Mouse (Mus musculus) heart, embryonic 14.5 days (tissue): ENCODE results near the gene Hspa5. TPM values are rescaled to one million over a fixed set of nuclear protein-coding genes. Genes with fewer than 3 reads are reported as not detected.

Experiments used
- ATAC-seq: fragments of 200-750 bp; cut with Nextera tagmentation; 2 replicates; pipeline ENCODE4 v1.8.0; 2017; ENCODE audit warnings: low read depth, moderate TSS enrichment; ENCODE audit not compliant: insufficient number of reproducible peaks, insufficient read depth, low FRiP score
- H3K27ac ChIP-seq, 2 experiments: fragments of 200-500 bp in 1 of 2; fragments of 300-500 bp in 1 of 2; sonication (generic) in 1 of 2; replicated peaks in 1 of 2; 2 replicates each; pipeline ENCODE4 v1.5.1; 2012 to 2014; ENCODE audit warnings: low read depth in 2 of 2, low read length in 2 of 2, control low read depth in 1 of 2, mild to moderate bottlenecking in 1 of 2, mixed read lengths in 1 of 2; ENCODE audit not compliant: control insufficient read depth in 1 of 2, insufficient read depth in 1 of 2
- H3K27me3 ChIP-seq: fragments of 300-500 bp; sonication (generic); 2 replicates; pipeline ENCODE4 v1.6.1; 2014; ENCODE audit warnings: mild to moderate bottlenecking, low read length, control low read depth; ENCODE audit not compliant: control insufficient read depth, insufficient read depth
- H3K36me3 ChIP-seq: fragments of 300-500 bp; sonication (generic); 2 replicates; pipeline ENCODE4 v1.6.1; 2014; ENCODE audit warnings: mild to moderate bottlenecking, control low read depth, low read length, mixed read lengths; ENCODE audit not compliant: control insufficient read depth, insufficient read depth
- H3K4me1 ChIP-seq, 2 experiments: fragments of 200-500 bp in 1 of 2; fragments of 300-500 bp in 1 of 2; sonication (generic) in 1 of 2; 2 replicates each; pipeline ENCODE4 v1.6.1; 2012 to 2014; ENCODE audit warnings: low read length in 2 of 2, control low read depth in 1 of 2, mixed read lengths in 1 of 2; ENCODE audit not compliant: control insufficient read depth in 2 of 2, insufficient read depth in 2 of 2
- H3K4me2 ChIP-seq: fragments of 300-500 bp; sonication (generic); 2 replicates; pipeline ENCODE4 v1.6.1; 2014; ENCODE audit warnings: mild to moderate bottlenecking, low read length
- H3K4me3 ChIP-seq, 2 experiments: fragments of 200-500 bp in 1 of 2; fragments of 300-500 bp in 1 of 2; sonication (generic) in 1 of 2; 2 replicates each; pipeline ENCODE4 v1.5.1; 2012 to 2014; ENCODE audit warnings: low read length in 2 of 2, mild to moderate bottlenecking in 2 of 2, control low read depth in 1 of 2, low read depth in 1 of 2, moderate library complexity in 1 of 2; ENCODE audit not compliant: control insufficient read depth in 1 of 2, insufficient read depth in 1 of 2
- H3K9ac ChIP-seq: fragments of 300-500 bp; sonication (generic); 2 replicates; pipeline ENCODE4 v1.6.1; 2014; ENCODE audit warnings: mild to moderate bottlenecking, low read length
- H3K9me3 ChIP-seq: fragments of 300-500 bp; sonication (generic); 2 replicates; pipeline ENCODE4 v1.6.1; 2016; ENCODE audit warnings: low read length, control low read depth; ENCODE audit not compliant: control insufficient read depth
- WGBS: fragments of 180-500 bp; shearing (Covaris S2); extraction: QIAGEN DNeasy Blood & Tissue Kit; methylation state at CpG from one replicate; pipeline ENCODE4 v1.1.7; 2014; 5-methylcytosine and 5-hydroxymethylcytosine counted together
- polyA plus RNA-seq: library from polyadenylated mRNA; unstranded; fragments of >200 nt; fragmentation: Nextera tagmentation; extraction: Ambion mirVana; gene quantifications from 2 replicates; pipeline ENCODE4 v1.2.1, GENCODE M21; 2014

The Hspa5 gene
- polyA plus RNA-seq, 1 experiment from 2014 or later, result 545 TPM

DNA sequence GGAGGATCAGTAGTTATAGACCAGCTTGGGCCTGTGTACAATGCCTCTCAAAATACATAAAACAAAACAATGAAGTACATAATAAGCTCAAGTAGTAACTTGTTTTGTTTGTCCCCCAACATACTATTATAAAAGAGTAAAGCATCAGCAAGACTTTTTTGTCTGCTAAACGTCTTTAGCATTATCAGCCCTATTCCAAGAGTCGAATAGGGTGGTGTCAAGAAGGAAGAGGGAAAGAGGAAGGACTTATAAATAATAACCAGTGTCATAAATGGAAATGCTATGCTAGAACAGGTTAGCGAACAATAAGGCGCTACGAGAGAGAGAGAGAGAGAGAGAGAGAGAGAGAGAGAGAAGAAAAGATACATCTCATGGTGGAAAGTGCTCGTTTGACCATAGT is 819 bp upstream of the Hspa5 start:
- 3% methylated on average over 6 of the region's 6 CpGs for WGBS
- no peak for ATAC-seq
- no peaks in the 10 kb centered on the region for H3K9me3 ChIP-seq

DNA sequence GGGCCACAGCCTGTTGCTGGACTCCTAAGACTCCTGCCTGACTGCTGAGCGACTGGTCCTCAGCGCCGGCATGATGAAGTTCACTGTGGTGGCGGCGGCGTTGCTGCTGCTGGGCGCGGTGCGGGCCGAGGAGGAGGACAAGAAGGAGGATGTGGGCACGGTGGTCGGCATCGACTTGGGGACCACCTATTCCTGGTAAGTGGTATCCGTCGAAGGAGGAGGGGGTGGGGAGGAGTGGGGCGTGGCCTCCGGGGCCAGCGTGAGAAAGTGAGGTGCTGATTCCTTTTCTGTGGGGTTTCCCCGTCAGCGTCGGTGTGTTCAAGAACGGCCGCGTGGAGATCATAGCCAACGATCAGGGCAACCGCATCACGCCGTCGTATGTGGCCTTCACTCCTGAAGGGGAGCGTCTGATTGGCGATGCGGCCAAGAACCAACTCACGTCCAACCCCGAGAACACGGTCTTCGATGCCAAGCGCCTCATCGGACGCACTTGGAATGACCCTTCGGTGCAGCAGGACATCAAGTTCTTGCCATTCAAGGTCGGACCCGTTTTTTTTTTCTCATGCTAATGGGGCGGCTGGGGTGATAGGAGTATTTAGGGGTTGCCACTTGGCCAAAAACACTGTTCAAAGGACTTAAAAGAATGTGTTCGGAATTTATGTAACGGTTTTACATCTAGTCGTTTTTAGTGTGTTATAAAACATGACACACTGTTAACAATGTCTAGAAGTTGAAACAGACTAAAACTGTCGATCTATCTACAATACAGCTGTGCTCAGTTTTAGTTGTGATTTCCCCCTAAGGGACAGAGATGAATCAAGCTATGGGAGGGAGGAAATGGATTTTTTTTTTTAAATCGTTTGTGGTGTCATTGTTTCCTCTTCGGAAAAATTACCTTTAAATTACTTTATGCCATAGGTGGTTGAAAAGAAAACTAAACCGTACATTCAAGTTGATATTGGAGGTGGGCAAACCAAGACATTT is 774 bp downstream of the Hspa5 start:
- H3K9ac ChIP-seq, result peak overlapping the region; percentile 99
- peaks cover 8 to 48% of the 10 kb centered on the region in 2 experiments for H3K4me1 ChIP-seq
- H3K4me3 ChIP-seq, result peak overlapping the region; percentile 63 to 86
- H3K27me3 ChIP-seq, result no peaks in the 10 kb centered on the region
- peak overlapping the region; percentile 67 to 86 for H3K27ac ChIP-seq
- peak overlapping the region; percentile 72 for H3K4me2 ChIP-seq
- peak; percentile 5; the same call in 1 of the 2 replicates for ATAC-seq
- WGBS, result 3% methylated on average over 50 of the region's 50 CpGs
- no peaks in the 10 kb centered on the region for H3K9me3 ChIP-seq
- H3K36me3 ChIP-seq, result peaks cover 51% of the 10 kb centered on the region

More for the DNA sequence above, 819 bp upstream of the Hspa5 start:
- H3K9ac ChIP-seq, result peak overlapping the region; percentile 98
- H3K4me3 ChIP-seq, result peak overlapping the region; percentile 86 to 88
- H3K4me1 ChIP-seq, result peaks cover 8 to 34% of the 10 kb centered on the region in 2 experiments
- H3K27ac ChIP-seq, result peak overlapping the region; percentile 87 to 92
- peak overlapping the region; percentile 79 for H3K4me2 ChIP-seq
- no peaks in the 10 kb centered on the region for H3K27me3 ChIP-seq
- H3K36me3 ChIP-seq, result peaks cover 35% of the 10 kb centered on the region

DNA sequence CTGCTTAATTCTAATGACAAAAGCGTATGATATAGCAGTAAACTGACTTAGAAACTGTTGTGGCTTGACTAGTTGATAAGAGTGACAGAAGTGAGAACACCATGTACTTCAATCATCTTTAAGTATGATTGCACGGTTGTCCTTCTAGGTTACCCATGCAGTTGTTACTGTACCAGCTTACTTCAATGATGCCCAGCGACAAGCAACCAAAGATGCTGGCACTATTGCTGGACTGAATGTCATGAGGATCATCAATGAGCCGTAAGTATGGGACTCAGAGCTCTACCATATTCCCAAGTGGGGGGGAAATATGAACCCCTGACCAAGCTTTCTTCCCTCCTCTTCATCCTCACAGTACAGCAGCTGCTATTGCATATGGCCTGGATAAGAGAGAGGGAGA is 1.9 kb downstream of the Hspa5 start:
- Histone ChIP-seq H3K27me3 (no peaks in the 10 kb centered on the region), H3K9ac (peak overlapping the region; percentile 99), H3K9me3 (no peaks in the 10 kb centered on the region), H3K27ac (no peak overlapping the region), H3K36me3 (peaks cover 62% of the 10 kb centered on the region), H3K4me3 (peak overlapping the region; percentile 11 to 86), H3K4me2 (peak overlapping the region; percentile 72), H3K4me1 (peaks cover 8 to 48% of the 10 kb centered on the region in 2 experiments)
- no peak for ATAC-seq
- 72% methylated on average over 4 of the region's 4 CpGs for WGBS

DNA sequence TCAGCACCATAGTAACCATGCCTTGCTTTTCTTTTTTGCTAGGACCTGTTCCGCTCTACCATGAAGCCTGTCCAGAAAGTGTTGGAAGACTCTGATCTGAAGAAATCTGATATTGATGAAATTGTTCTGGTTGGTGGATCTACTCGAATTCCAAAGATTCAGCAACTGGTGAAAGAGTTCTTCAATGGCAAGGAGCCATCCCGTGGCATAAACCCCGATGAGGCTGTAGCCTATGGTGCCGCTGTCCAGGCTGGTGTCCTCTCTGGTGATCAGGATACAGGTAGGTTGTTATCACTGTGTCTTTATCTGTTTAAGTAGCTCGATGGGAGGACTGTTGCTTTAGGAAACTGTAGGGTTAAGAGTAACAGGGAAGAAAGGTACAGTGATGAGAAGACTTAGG is 2.7 kb downstream of the Hspa5 start:
- peak overlapping the region; percentile 52 for H3K9ac ChIP-seq
- no peak for ATAC-seq
- H3K27me3 ChIP-seq, result no peaks in the 10 kb centered on the region
- peak overlapping the region; percentile 72 for H3K4me2 ChIP-seq
- peak overlapping the region in 1 of 2 experiments; percentile 86; a peak in 3 of 4 replicates for H3K4me3 ChIP-seq
- no peaks in the 10 kb centered on the region for H3K9me3 ChIP-seq
- H3K36me3 ChIP-seq, result peaks cover 70% of the 10 kb centered on the region
- WGBS, result 79% methylated on average over 6 of the region's 6 CpGs
- H3K4me1 ChIP-seq, result peaks cover 8 to 48% of the 10 kb centered on the region in 2 experiments
- no peak overlapping the region for H3K27ac ChIP-seq

DNA sequence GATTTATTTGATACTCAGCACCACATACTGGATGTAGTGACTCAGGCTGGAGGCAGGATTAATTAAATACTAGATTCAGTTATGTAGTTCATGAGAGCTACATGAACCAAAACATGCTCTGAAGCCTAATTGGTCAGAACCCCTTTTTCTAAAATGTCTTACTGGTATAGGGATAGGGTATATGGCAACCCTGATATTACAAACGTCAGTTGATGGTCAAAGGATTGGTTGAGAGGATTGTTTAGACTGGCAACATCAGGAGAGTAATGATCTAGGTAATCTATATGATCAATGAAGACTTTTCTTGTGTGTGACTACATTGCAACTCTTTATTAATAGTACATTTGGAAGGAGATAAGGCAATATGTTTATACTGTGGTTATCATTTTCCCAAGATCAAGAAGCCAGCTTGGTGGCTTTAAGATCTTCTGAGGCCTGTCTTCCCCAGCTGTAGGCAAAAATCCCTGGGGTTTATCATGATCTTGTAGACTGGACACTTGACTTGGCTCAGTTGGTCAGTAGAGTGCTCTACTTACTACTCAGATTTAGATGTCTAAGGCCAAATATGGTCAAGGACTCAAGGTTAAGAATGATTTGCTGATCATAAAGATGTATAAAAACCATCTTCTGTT is 5.6 kb downstream of the Hspa5 start:
- Histone ChIP-seq H3K4me1 (peaks cover 8 to 41% of the 10 kb centered on the region in 2 experiments), H3K36me3 (peaks cover 89% of the 10 kb centered on the region), H3K27me3 (no peaks in the 10 kb centered on the region), H3K9ac (no peak overlapping the region), H3K27ac (no peak overlapping the region), H3K4me2 (peak overlapping the region; percentile 72; the same call in 1 of the 2 replicates), H3K4me3 (0 out of 4 replicates have a peak overlapping the region, but pooled peaks of 1 of the 2 experiments have one; percentile 1), H3K9me3 (no peaks in the 10 kb centered on the region)
- 61% methylated on average over 1 of the region's 1 CpGs for WGBS
- ATAC-seq, result no peak

DNA sequence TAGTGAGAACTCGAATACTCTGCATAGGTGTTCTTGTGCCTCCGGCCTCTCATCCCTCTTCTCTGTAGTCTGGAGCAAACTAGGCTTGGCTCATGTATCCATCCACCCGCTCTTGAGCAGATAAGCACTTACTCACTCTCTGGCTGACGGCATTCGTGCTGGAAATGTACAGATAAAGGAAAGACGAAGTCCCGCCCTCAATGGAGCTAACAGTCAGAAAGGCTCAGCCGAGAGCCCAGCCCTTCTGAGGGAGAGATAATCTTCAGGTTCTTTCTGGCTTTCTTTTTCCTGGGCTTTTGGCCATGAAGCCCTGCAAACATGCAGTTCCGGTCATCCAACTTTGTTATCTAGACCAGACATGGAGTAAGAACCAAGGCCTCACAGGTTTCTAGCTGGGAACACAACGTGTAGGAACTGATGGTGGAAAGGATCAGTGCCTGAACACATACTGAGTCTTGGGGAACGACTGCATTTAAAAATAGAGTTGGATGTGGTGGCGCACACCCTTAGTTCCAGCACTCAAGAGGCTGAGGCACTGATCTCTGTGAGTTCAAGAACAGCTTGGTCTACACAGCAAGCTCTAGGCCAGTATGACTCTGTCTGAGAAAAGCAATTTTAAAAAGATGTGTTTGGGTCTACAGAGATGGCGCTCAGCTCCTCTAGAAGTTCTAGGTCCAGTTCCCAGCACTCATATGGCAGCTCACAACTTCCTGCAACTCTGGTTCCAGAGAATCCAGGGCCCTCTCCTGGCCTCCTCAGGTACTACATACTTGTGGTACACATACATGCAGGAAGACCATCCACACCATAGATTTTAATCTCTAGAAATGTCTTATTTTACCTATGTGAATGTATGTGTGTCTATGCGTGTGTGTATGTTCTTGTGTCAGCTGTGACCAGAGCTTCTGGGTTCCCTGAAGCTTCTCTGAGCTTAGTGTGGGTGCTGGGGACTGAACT is 11.6 kb downstream of the Hspa5 start:
- Histone ChIP-seq H3K36me3 (peaks cover 60% of the 10 kb centered on the region), H3K4me2 (peak overlapping the region; percentile 9; the same call in 1 of the 2 replicates)
- ATAC-seq, result 0 out of 2 replicates have a peak, but pooled peaks have one; percentile 33

More for the DNA sequence above, 11.6 kb downstream of the Hspa5 start:
- H3K9ac ChIP-seq, result no peak overlapping the region
- 37% methylated on average over 14 of the region's 14 CpGs for WGBS
- H3K27ac ChIP-seq, result peak overlapping the region; percentile 24 to 59
- no peak overlapping the region for H3K4me3 ChIP-seq
- 0 out of 4 replicates have a peak, but pooled peaks cover 0 to 8% of the 10 kb centered on the region in 2 experiments for H3K4me1 ChIP-seq
- no peaks in the 10 kb centered on the region for H3K27me3 ChIP-seq
- no peaks in the 10 kb centered on the region for H3K9me3 ChIP-seq
